Mouse (Mus musculus) heart, embryonic 14.5 days (tissue): ENCODE measurements at regions not wholly inside any gene's neighbourhood (a gene's known extent, or its start where the extent isn't known, plus 50 kb on each side); places are given as distances from the start of the nearest gene placed in this dataset.
A peak's percentile ranks its signal among the peaks of the same experiment; 100 is the strongest.

Experiments used
- ATAC-seq: fragments of 200-750 bp; cut with Nextera tagmentation; 2 replicates; pipeline ENCODE4 v1.8.0; 2017; ENCODE audit warnings: low read depth, moderate TSS enrichment; ENCODE audit not compliant: insufficient number of reproducible peaks, insufficient read depth, low FRiP score
- H3K27ac ChIP-seq, 2 experiments: fragments of 200-500 bp in 1 of 2; fragments of 300-500 bp in 1 of 2; sonication (generic) in 1 of 2; replicated peaks in 1 of 2; 2 replicates each; pipeline ENCODE4 v1.5.1; 2012 to 2014; ENCODE audit warnings: low read depth in 2 of 2, low read length in 2 of 2, control low read depth in 1 of 2, mild to moderate bottlenecking in 1 of 2, mixed read lengths in 1 of 2; ENCODE audit not compliant: control insufficient read depth in 1 of 2, insufficient read depth in 1 of 2
- H3K27me3 ChIP-seq: fragments of 300-500 bp; sonication (generic); 2 replicates; pipeline ENCODE4 v1.6.1; 2014; ENCODE audit warnings: mild to moderate bottlenecking, low read length, control low read depth; ENCODE audit not compliant: control insufficient read depth, insufficient read depth
- H3K36me3 ChIP-seq: fragments of 300-500 bp; sonication (generic); 2 replicates; pipeline ENCODE4 v1.6.1; 2014; ENCODE audit warnings: mild to moderate bottlenecking, control low read depth, low read length, mixed read lengths; ENCODE audit not compliant: control insufficient read depth, insufficient read depth
- H3K4me1 ChIP-seq, 2 experiments: fragments of 200-500 bp in 1 of 2; fragments of 300-500 bp in 1 of 2; sonication (generic) in 1 of 2; 2 replicates each; pipeline ENCODE4 v1.6.1; 2012 to 2014; ENCODE audit warnings: low read length in 2 of 2, control low read depth in 1 of 2, mixed read lengths in 1 of 2; ENCODE audit not compliant: control insufficient read depth in 2 of 2, insufficient read depth in 2 of 2
- H3K4me2 ChIP-seq: fragments of 300-500 bp; sonication (generic); 2 replicates; pipeline ENCODE4 v1.6.1; 2014; ENCODE audit warnings: mild to moderate bottlenecking, low read length
- H3K4me3 ChIP-seq, 2 experiments: fragments of 200-500 bp in 1 of 2; fragments of 300-500 bp in 1 of 2; sonication (generic) in 1 of 2; 2 replicates each; pipeline ENCODE4 v1.5.1; 2012 to 2014; ENCODE audit warnings: low read length in 2 of 2, mild to moderate bottlenecking in 2 of 2, control low read depth in 1 of 2, low read depth in 1 of 2, moderate library complexity in 1 of 2; ENCODE audit not compliant: control insufficient read depth in 1 of 2, insufficient read depth in 1 of 2
- H3K9ac ChIP-seq: fragments of 300-500 bp; sonication (generic); 2 replicates; pipeline ENCODE4 v1.6.1; 2014; ENCODE audit warnings: mild to moderate bottlenecking, low read length
- H3K9me3 ChIP-seq: fragments of 300-500 bp; sonication (generic); 2 replicates; pipeline ENCODE4 v1.6.1; 2016; ENCODE audit warnings: low read length, control low read depth; ENCODE audit not compliant: control insufficient read depth
- WGBS: fragments of 180-500 bp; shearing (Covaris S2); extraction: QIAGEN DNeasy Blood & Tissue Kit; methylation state at CpG from one replicate; pipeline ENCODE4 v1.1.7; 2014; 5-methylcytosine and 5-hydroxymethylcytosine counted together

GRCm38 (mm10) chr17:7537618-7538266, 152.5 kb upstream of the Unc93a2 start:
- no peak overlapping the region for H3K9ac ChIP-seq
- H3K4me3 ChIP-seq = no peak overlapping the region
- peaks cover 0 to 6% of the 10 kb centered on the region in 2 experiments; a peak in 2 of 4 replicates for H3K4me1 ChIP-seq
- no peaks in the 10 kb centered on the region for H3K27me3 ChIP-seq
- ATAC-seq = no peak
- WGBS = 65% methylated on average over 7 of the region's 7 CpGs
- peak overlapping the region; percentile 63 to 69 for H3K27ac ChIP-seq
- no peaks in the 10 kb centered on the region for H3K36me3 ChIP-seq
- H3K4me2 ChIP-seq = no peak overlapping the region
- H3K9me3 ChIP-seq = peaks cover 7% of the 10 kb centered on the region; the same call in 1 of the 2 replicates

- Histone ChIP-seq H3K36me3 (no peaks in the 10 kb centered on the region), H3K4me2 (no peak overlapping the region), H3K27me3 (no peaks in the 10 kb centered on the region), H3K9ac (no peak overlapping the region), H3K27ac (peak overlapping the region; percentile 16 to 69; a peak in 2 of 4 replicates), H3K4me3 (no peak overlapping the region), H3K4me1 (peaks cover 0 to 6% of the 10 kb centered on the region in 2 experiments; a peak in 2 of 4 replicates), H3K9me3 (peaks cover 7% of the 10 kb centered on the region; the same call in 1 of the 2 replicates)
- 86% methylated on average over 5 of the region's 5 CpGs for WGBS
- ATAC-seq = no peak
These were observed 151.9 kb upstream of the Unc93a2 start for GRCm38 (mm10) chr17:7537210-7537609.

- Histone ChIP-seq H3K9me3 (no peaks in the 10 kb centered on the region; the same call in 1 of the 2 replicates), H3K27ac (no peak overlapping the region), H3K4me2 (no peak overlapping the region), H3K4me1 (peaks cover 0 to 6% of the 10 kb centered on the region in 2 experiments; a peak in 2 of 4 replicates), H3K9ac (no peak overlapping the region), H3K27me3 (no peaks in the 10 kb centered on the region), H3K4me3 (no peak overlapping the region), H3K36me3 (no peaks in the 10 kb centered on the region)
- 68% methylated on average over 6 of the region's 6 CpGs for WGBS
- ATAC-seq = no peak
These were observed 149.3 kb upstream of the Unc93a2 start for GRCm38 (mm10) chr17:7534386-7535059.

- Histone ChIP-seq H3K9ac (no peak overlapping the region), H3K36me3 (no peaks in the 10 kb centered on the region), H3K27ac (no peak overlapping the region), H3K27me3 (no peaks in the 10 kb centered on the region), H3K9me3 (no peaks in the 10 kb centered on the region; the same call in 1 of the 2 replicates), H3K4me3 (no peak overlapping the region), H3K4me2 (no peak overlapping the region), H3K4me1 (peaks cover 0 to 4% of the 10 kb centered on the region in 2 experiments; a peak in 1 of 4 replicates)
- no peak for ATAC-seq
- 42% methylated on average over 2 of the region's 2 CpGs for WGBS
These were observed 148.3 kb upstream of the Unc93a2 start for GRCm38 (mm10) chr17:7533552-7533951.

GRCm38 (mm10) chr17:7532618-7533017, 147.4 kb upstream of the Unc93a2 start:
- H3K4me3 ChIP-seq = no peak overlapping the region
- no peaks in the 10 kb centered on the region for H3K27me3 ChIP-seq
- no peaks in the 10 kb centered on the region for H3K36me3 ChIP-seq
- H3K9ac ChIP-seq = no peak overlapping the region
- no peak overlapping the region for H3K4me2 ChIP-seq
- H3K9me3 ChIP-seq = no peaks in the 10 kb centered on the region; the same call in 1 of the 2 replicates
- no peak overlapping the region for H3K27ac ChIP-seq
- no peak for ATAC-seq
- peaks cover 0 to under 1% of the 10 kb centered on the region in 2 experiments; a peak in 1 of 4 replicates for H3K4me1 ChIP-seq
- WGBS = 77% methylated on average over 3 of the region's 3 CpGs

GRCm38 (mm10) chr17:7529304-7529703, 144.0 kb upstream of the Unc93a2 start:
- no peaks in the 10 kb centered on the region; a peak in 1 of 4 replicates for H3K4me1 ChIP-seq
- no peaks in the 10 kb centered on the region for H3K27me3 ChIP-seq
- no peak overlapping the region for H3K4me3 ChIP-seq
- H3K9me3 ChIP-seq = no peaks in the 10 kb centered on the region; the same call in 1 of the 2 replicates
- no peak overlapping the region for H3K27ac ChIP-seq
- H3K4me2 ChIP-seq = no peak overlapping the region
- H3K9ac ChIP-seq = no peak overlapping the region
- no peak for ATAC-seq
- WGBS = 64% methylated on average over 5 of the region's 5 CpGs
- no peaks in the 10 kb centered on the region for H3K36me3 ChIP-seq

DNA sequence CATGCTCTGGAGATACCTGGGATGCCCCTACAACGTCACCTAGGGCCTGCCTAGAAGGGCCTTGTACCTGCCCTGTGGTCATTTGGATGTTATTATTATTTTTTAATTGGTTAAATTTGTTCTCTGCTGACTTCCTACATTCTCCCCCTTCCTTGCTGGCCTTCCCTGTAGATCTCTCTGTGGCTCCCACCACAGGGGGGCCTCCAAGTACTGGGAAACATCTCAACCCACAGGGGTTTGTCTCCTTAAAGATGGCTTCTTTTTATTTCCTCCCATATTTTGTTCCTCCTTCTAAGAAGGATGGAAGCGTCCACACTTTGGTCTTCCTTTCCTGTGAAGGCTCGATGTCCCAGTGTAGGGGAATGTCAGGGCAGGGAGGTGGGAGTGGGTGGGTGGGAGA, 142.4 kb upstream of the Unc93a2 start:
- Histone ChIP-seq H3K36me3 (no peaks in the 10 kb centered on the region), H3K4me3 (no peak overlapping the region), H3K27ac (no peak overlapping the region), H3K9me3 (no peaks in the 10 kb centered on the region; the same call in 1 of the 2 replicates), H3K4me2 (no peak overlapping the region), H3K4me1 (no peaks in the 10 kb centered on the region; a peak in 1 of 4 replicates), H3K27me3 (no peaks in the 10 kb centered on the region), H3K9ac (no peak overlapping the region)
- 80% methylated on average over 3 of the region's 3 CpGs for WGBS
- no peak for ATAC-seq
